Mouse (Mus musculus): ENCODE measurements around the gene Itgb1bp1.

DNA sequence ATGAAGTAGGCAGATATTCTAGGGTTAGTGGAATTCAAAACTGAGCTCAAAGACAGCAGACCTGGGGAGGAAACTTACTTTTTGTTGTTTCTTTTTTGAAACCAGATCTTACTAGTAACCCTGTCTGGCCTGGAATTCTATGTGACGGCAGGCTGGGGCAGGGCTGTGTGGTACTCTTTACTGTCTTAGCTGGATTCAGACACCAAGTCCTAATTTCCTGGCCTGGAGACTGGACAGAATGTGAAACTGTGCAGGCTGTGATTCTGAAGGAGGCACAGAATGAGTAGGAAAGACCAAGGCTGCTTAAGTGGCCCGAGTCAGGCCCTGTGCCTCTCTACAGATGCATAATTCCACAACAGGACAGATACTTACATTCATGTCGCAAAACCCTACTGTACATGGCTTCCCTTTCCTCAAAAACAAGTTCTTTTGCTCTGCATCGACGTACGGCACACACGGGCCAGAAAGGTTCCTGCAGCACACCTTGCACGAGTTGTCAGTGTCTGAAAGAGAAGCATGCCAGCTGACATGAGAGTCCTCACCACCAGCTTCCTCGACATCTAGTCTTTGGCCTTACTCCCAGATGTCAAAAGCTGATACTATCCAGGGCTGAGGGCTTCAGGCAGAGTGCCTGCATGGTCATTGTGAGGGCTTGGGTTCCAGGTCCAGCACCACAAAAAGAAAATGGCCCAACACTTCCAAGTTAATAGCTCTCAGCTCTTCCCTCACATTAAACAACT lies 43.7 kb upstream of the Itgb1bp1 start:
- TF ChIP-seq CTCF (IDR thresholded peaks at IDR 0.05; ENCODE audit: extremely low read depth, insufficient read depth, low read length) (no peak), POLR2A (IDR thresholded peaks at IDR 0.05; ENCODE audit: extremely low read depth, insufficient read depth, low read length) (no peak)
